Mouse (Mus musculus) lung, postnatal 25 days (tissue): ENCODE measurements at regions not wholly inside any gene's neighbourhood (a gene's known extent, or its start where the extent isn't known, plus 50 kb on each side); places are given as distances from the start of the nearest gene placed in this dataset.

Source experiments
- DNase-seq: peaks from one replicate; pipeline ENCODE4 v3.0.0; 2022; ENCODE audit warnings: low spot score

DNA sequence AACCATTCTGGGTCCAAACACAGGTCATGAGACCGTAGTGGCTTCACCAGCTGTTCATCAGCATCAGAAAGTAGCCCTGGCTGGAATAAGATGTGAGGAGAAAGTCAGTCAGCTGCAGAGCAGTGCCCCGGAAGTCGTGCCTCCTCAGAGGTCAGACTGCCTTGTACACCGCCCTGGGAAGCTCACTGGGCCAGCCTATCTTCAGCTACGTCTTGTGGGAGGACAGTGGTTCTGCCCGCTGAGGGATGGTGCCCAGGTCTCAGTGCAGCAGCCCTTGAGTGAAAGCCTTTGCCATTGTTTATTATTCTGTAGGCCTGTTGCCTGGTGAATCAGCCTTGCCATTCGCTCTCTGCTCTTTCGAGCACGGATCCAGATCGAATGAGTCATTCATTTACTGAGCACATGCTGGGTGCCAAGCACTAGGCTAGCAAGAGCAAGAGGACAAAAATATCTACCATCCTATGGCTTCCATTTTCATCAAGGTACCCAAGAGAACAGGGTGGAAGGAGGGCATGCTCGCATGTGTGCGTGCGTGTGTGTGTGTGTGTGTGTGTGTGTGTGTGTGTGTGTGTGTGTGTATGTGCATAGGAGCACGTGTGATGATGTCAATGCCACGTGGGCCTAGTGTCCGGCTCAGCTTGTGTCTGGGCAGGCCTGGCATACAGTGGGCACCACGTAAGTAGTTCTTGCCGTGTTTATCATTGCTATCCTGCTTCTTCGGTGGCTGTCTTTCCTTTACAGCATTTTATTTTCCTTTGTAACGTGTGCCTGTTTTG lies 1121.0 kb upstream of the A1bg start:
- DNase-seq, result no peak

GRCm38 (mm10) chr15:62042924-62043504 lies 1120.2 kb upstream of the A1bg start:
- no peak for DNase-seq
